Mouse (Mus musculus) G1E (cell line): ENCODE measurements at regions not wholly inside any gene's neighbourhood (a gene's known extent, or its start where the extent isn't known, plus 50 kb on each side); places are given as distances from the start of the nearest gene placed in this dataset.

ENCODE experiments used
- ATAC-seq: 2 replicates; pipeline ENCODE4 v1.8.0; 2016; ENCODE audit warnings: mild to moderate bottlenecking; ENCODE audit not compliant: insufficient number of reproducible peaks, poor library complexity, low FRiP score, severe bottlenecking; ENCODE audit errors: extremely low read depth
- DNase-seq: peaks from one replicate; pipeline ENCODE4 v3.0.0; 2012; ENCODE audit warnings: low spot score
- H3K27me3 ChIP-seq: 2 replicates; pipeline ENCODE4 v1.6.1; 2012; ENCODE audit warnings: mild to moderate bottlenecking, low read length, inconsistent platforms; ENCODE audit not compliant: insufficient read depth
- H3K36me3 ChIP-seq: replicated peaks from 2 replicates; pipeline ENCODE3; 2012; ENCODE audit warnings: mild to moderate bottlenecking, inconsistent platforms
- H3K4me1 ChIP-seq: 2 replicates; pipeline ENCODE4 v1.6.1; 2012; ENCODE audit warnings: low read depth, low read length, inconsistent platforms, mixed read lengths; ENCODE audit not compliant: insufficient read depth
- H3K4me3 ChIP-seq: 2 replicates; pipeline ENCODE4 v1.5.1; 2012; ENCODE audit warnings: low read depth, mild to moderate bottlenecking, inconsistent platforms, low read length, moderate library complexity, mixed read lengths
- H3K9me3 ChIP-seq: replicated peaks from 2 replicates; pipeline ENCODE4 v1.6.1; 2012; ENCODE audit warnings: inconsistent platforms
- CTCF ChIP-seq: IDR thresholded peaks from 2 replicates; pipeline ENCODE4 v1.5.1; 2012; ENCODE audit warnings: low read depth, low read length, inconsistent platforms, mixed read lengths
- GATA1 ChIP-seq: IDR thresholded peaks from 2 replicates; pipeline ENCODE4 v1.6.1; 2012; ENCODE audit warnings: borderline replicate concordance, low read length, inconsistent platforms, mixed read lengths
- GATA2 ChIP-seq: IDR thresholded peaks from 2 replicates; pipeline ENCODE4 v1.6.1; 2012; ENCODE audit warnings: low read depth, low read length, inconsistent platforms, borderline replicate concordance
- POLR2AphosphoS5 ChIP-seq: IDR thresholded peaks from 2 replicates; pipeline ENCODE4 v1.6.1; 2012; ENCODE audit warnings: low read depth, low read length, inconsistent platforms; ENCODE audit not compliant: insufficient replicate concordance
- TAL1 ChIP-seq: conservative IDR thresholded peaks from 2 replicates; pipeline ENCODE4 v1.6.1; 2012; ENCODE audit warnings: low read depth, low read length, inconsistent platforms, mixed read lengths

DNA sequence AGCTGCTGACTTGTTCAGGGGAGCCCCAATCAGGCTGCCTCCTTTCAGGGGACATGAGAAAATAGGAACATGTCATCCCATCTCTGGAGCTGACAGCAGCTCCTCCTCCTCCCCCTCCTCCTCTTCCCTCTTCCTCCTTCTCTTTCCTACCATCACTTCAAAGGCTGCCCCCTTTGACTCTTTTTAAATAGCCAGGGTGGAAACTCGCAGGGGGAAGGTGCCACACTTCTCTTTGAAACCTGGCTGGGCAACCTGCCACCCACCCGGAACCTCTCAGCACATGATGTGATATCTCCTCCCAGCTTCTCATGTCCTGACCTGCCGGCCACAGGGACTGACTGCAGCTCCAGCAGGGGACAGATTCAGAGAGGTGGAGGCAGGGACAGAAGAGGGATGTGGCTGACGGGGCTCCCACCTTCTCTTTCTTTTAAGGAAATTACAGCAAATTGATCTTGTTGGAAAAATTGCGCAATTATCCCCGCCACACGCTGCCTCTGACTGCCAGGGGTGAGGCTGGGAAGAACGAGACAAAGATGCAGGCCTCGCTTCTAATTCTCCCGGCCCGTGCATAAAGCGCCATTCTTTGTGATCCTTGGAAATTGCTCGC lies 399.6 kb upstream of the Kazn start:
- H3K4me3 ChIP-seq, result no peak overlapping the region
- no peak for DNase-seq
- TF ChIP-seq CTCF (no peak), GATA1 (no peak), GATA2 (no peak), POLR2AphosphoS5 (no peak), TAL1 (no peak)
- no peaks in the 10 kb centered on the region for H3K4me1 ChIP-seq
- H3K27me3 ChIP-seq, result no peaks in the 10 kb centered on the region
- peaks cover 95% of the 10 kb centered on the region for H3K9me3 ChIP-seq
- no peak for ATAC-seq
- no peaks in the 10 kb centered on the region for H3K36me3 ChIP-seq

DNA sequence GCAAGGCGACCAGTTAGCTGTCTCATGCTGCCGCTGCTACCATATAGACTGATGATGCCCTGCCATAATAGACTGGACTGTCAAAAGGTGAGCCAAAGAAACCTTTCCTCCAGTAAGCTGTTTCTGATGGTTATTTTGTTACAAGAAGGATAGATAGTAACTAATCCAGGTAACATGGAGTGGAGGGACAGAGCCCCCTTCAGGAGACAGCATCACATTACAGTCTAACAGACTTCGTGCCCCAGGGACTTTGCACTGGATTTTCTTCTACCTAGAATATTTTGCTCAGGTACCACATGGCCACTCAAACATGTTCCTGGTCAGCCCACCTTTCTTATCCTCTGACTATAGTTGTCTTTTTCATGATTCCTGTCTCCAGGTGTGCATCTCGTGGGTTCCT lies 398.9 kb upstream of the Kazn start:
- no peaks in the 10 kb centered on the region for H3K36me3 ChIP-seq
- H3K4me3 ChIP-seq, result no peak overlapping the region
- H3K9me3 ChIP-seq, result peaks cover 94% of the 10 kb centered on the region
- no peak for TF ChIP-seq POLR2AphosphoS5
- H3K4me1 ChIP-seq, result no peaks in the 10 kb centered on the region
- no peak for ATAC-seq
- no peaks in the 10 kb centered on the region for H3K27me3 ChIP-seq
- no peak for DNase-seq

DNA sequence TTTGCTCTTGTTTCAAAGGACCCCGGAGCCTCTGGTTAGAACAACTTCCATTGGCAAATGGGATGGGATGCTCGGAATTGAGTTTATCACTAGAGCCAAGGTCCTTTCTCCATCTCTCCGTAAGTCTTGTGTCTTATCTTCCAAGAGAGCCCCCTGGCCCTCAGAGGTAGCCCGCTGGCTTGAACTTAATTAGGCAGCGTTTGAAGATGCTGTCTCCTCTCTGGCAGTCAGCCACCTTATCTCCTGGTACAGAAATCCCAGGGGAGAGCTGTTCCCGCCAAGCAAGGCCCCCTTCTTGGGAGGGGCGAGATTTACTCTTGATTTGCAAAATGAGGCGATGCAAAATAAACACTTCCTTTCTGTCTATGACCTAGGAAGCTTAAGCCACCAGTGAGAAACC lies 395.2 kb upstream of the Kazn start:
- peaks cover 86% of the 10 kb centered on the region for H3K9me3 ChIP-seq
- no peak for DNase-seq
- TF ChIP-seq GATA1 (no peak), CTCF (no peak), TAL1 (no peak), POLR2AphosphoS5 (no peak), GATA2 (no peak)

GRCm38 (mm10) chr4:142633667-142634350 lies 394.6 kb upstream of the Kazn start:
- Histone ChIP-seq H3K4me1 (no peaks in the 10 kb centered on the region), H3K4me3 (no peak overlapping the region), H3K9me3 (peaks cover 84% of the 10 kb centered on the region), H3K27me3 (no peaks in the 10 kb centered on the region), H3K36me3 (no peaks in the 10 kb centered on the region)
- TF ChIP-seq TAL1, result no peak
- no peak for TF ChIP-seq POLR2AphosphoS5
- TF ChIP-seq GATA1, result no peak
- TF ChIP-seq GATA2, result no peak
- TF ChIP-seq CTCF, result no peak
- no peak for ATAC-seq
- no peak for DNase-seq

More for the DNA sequence above, 395.2 kb upstream of the Kazn start:
- no peaks in the 10 kb centered on the region for H3K27me3 ChIP-seq
- no peaks in the 10 kb centered on the region for H3K4me1 ChIP-seq
- no peak overlapping the region for H3K4me3 ChIP-seq
- H3K36me3 ChIP-seq, result no peaks in the 10 kb centered on the region
- ATAC-seq, result no peak

DNA sequence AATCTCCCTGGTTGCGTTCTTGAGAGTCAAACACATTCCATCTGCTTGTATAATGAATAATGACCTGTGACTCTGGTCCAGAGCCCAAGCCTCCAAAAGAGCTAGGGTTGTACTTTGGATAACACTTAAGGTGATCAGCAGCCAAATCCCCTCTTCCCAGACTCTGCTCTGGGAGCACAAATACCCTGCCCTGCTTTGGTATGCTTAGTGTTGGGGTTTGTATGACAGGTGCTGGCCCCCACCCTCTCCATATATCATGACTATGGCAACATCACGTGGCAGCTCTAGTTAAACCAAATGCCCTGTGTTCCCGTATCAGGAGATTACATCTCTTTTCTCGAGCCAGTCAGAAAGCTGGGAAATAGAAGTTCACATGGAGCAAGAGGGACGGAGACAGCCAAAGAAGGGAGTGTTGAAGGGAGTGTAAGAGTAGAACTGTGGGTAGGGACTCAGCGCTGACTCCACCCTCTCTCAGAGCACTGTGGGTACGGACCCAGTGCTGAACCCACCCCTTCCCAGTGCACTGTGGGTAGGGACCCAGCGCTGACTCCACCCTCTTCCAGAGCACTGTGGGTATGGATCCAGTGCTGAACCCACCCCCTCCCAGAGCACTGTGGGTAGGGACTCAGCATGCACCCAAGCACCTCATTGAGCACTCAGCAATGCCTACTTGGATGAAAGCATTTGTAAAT lies 387.4 kb upstream of the Kazn start:
- ATAC-seq (no peak), DNase-seq (no peak)
- Histone ChIP-seq H3K36me3 (no peaks in the 10 kb centered on the region), H3K4me1 (no peaks in the 10 kb centered on the region), H3K27me3 (no peaks in the 10 kb centered on the region), H3K4me3 (peak overlapping the region; percentile 42; the same call in 1 of the 2 replicates), H3K9me3 (peaks cover 74% of the 10 kb centered on the region)
- no peak for TF ChIP-seq POLR2AphosphoS5
- TF ChIP-seq TAL1, result no peak
- no peak for TF ChIP-seq GATA2
- TF ChIP-seq GATA1, result no peak
- TF ChIP-seq CTCF, result no peak

DNA sequence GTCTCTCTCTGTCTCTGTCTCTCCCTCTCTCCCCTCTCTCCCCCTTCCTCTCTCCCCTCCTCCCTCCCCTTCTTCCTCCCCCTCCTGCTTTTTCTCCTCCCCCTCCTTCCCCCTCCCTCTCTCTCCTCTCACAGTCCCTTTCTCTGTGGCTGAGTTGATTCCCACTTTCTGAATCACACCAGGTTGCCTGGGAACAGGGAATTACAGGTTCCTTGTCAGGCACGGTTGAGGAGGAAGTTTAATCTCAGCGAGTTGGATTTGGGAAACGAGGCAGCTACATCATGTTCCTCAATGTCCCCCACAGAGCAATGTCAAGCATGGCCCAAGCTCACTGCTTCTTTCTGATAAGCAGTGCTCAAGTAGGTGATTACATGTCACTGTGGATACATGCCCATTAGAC lies 386.3 kb upstream of the Kazn start:
- peaks cover 78% of the 10 kb centered on the region for H3K9me3 ChIP-seq
- DNase-seq, result no peak
- no peaks in the 10 kb centered on the region for H3K36me3 ChIP-seq
- no peak for TF ChIP-seq CTCF
- no peak for TF ChIP-seq POLR2AphosphoS5
- TF ChIP-seq GATA2, result no peak
- TF ChIP-seq TAL1, result no peak
- TF ChIP-seq GATA1, result no peak
- no peak for ATAC-seq
- H3K4me1 ChIP-seq, result no peaks in the 10 kb centered on the region
- H3K27me3 ChIP-seq, result no peaks in the 10 kb centered on the region
- no peak overlapping the region for H3K4me3 ChIP-seq
